Mouse (Mus musculus): ENCODE measurements around the gene Lhx2.
A peak's percentile ranks its signal among the peaks of the same experiment; 100 is the strongest.

Lhx2 gene

GRCm38 (mm10) chr2:38405356-38405755 is 66.3 kb downstream of the Lhx2 start:
- no peak for DNase-seq (ENCODE audit: low read depth, low spot score)

DNA sequence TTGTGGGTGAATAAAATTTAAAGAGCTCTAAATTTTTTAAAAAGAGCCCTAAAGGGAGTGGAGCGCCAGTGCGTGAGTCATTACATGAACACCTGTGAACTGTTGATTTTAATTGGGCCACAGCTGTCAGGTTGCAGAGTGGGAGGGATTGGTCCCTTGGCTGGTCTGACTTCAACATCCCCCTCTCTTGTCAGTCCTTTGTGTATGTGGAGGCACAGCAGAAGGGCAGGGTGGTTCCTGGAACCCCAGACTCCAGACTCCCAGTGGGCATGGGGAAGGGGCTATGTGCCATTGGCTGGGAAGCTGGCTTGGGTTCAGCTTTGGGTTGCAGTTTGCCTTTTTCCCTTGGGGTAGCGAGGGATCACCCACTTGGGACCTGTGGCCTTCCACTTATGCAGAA is 70.2 kb downstream of the Lhx2 start:
- DNase-seq (ENCODE audit: low read depth, low spot score) = no peak

DNA sequence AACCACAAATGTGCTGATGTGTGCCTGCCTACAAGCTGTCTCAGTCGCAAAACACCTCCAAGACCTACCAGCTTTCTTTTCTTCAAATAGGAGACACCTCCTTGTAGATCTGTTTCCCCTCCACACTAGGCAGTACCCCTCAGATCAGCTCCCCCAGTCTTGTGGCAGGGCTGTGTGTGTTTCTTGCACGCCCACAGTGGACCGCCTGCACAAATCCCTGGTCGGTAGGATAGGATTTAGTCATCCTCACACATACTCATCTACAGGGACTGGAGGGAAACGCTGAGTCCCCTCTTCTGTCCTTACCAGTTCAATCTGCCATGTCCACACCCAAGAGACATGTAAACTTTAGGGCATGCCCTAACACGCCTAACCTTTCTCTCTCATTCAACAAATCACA is 71.1 kb downstream of the Lhx2 start:
- DNase-seq (ENCODE audit: low read depth, low spot score) = no peak

GRCm38 (mm10) chr2:38412599-38413177 is 73.6 kb downstream of the Lhx2 start:
- DNase-seq (ENCODE audit: low read depth, low spot score) = no peak

- DNase-seq (ENCODE audit: low read depth, low spot score) = peak; percentile 40
These were observed 78.9 kb downstream of the Lhx2 start for GRCm38 (mm10) chr2:38417970-38418369.
